Mouse (Mus musculus): ENCODE data around the gene Olfr912. TPM values are rescaled to one million over a fixed set of nuclear protein-coding genes. Genes with fewer than 3 reads are reported as not detected.

The Olfr912 gene
- not detected for total RNA-seq (2021)
- long read RNA-seq, experiment 1 = 0 reads
- long read RNA-seq, experiment 2 = 0 reads

GRCm38 (mm10) chr9:38579878-38580277 is at the start of gene Olfr912:
Gene Olfr912, plus strand, starts transcription at chr9:38580178.
- H3K27ac ChIP-seq = no peak within 1 kb of the TSS
- DNase-seq = no peak
- no peak for TF ChIP-seq CTCF (IDR thresholded peaks at IDR 0.05)
- intact Hi-C loops (cut with DNase I) = no loop called here
- H3K4me3 ChIP-seq = no peak within 1 kb of the TSS

- Histone ChIP-seq H3K4me3 (no peak within 1 kb of the TSS), H3K27ac (no peak within 1 kb of the TSS)
- intact Hi-C loops (cut with DNase I) = no loop called here
- TF ChIP-seq CTCF (IDR thresholded peaks at IDR 0.05) = no peak
- DNase-seq = no peak
Measured at GRCm38 (mm10) chr9:38537549-38537948, 42.4 kb upstream of the Olfr912 start, which contains the start of gene Olfr910. Gene Olfr910, plus strand, starts transcription at chr9:38537849.

- no peak for DNase-seq
- Histone ChIP-seq H3K27ac (no peak overlapping the region), H3K4me3 (no peak overlapping the region)
- intact Hi-C loops (cut with DNase I) = no loop called here
- no peak for TF ChIP-seq CTCF (IDR thresholded peaks at IDR 0.05)
Measured at GRCm38 (mm10) chr9:38591056-38591455, 11.1 kb downstream of the Olfr912 start.

GRCm38 (mm10) chr9:38592459-38592858 is 12.5 kb downstream of the Olfr912 start, which contains the start of gene Olfr913:
Gene Olfr913, plus strand, starts transcription at chr9:38592759.
- intact Hi-C loops (cut with DNase I) = no loop called here
- Histone ChIP-seq H3K4me3 (no peak within 1 kb of the TSS), H3K27ac (no peak within 1 kb of the TSS)
- TF ChIP-seq CTCF (IDR thresholded peaks at IDR 0.05) = no peak
- DNase-seq = no peak

- DNase-seq = no peak
- TF ChIP-seq CTCF (IDR thresholded peaks at IDR 0.05) = no peak
- intact Hi-C loops (cut with DNase I) = no loop called here
- Histone ChIP-seq H3K4me3 (no peak within 1 kb of the TSS), H3K27ac (no peak within 1 kb of the TSS)
Measured at GRCm38 (mm10) chr9:38604802-38605201, 24.8 kb downstream of the Olfr912 start, which contains the start of gene Olfr914. Gene Olfr914, plus strand, starts transcription at chr9:38605102.

GRCm38 (mm10) chr9:38632406-38632805 is 52.4 kb downstream of the Olfr912 start:
- Histone ChIP-seq H3K4me3 (no peak overlapping the region), H3K27ac (no peak overlapping the region)
- DNase-seq = no peak
- intact Hi-C loops (cut with DNase I) = no loop called here
- no peak for TF ChIP-seq CTCF (IDR thresholded peaks at IDR 0.05)

Other genes starting within 250 kb of the Olfr912 start
- not detected for gene Olfr898, start 231.8 kb upstream of the Olfr912 start, total RNA-seq (2021)
- not detected for gene Olfr250, start 213.3 kb upstream of the Olfr912 start, total RNA-seq (2021)
- not detected for gene Olfr251, start 203.1 kb upstream of the Olfr912 start, total RNA-seq (2021)
- gene Olfr147, start 178.5 kb upstream of the Olfr912 start, total RNA-seq (2021) = not detected
- gene Olfr901, start 150.7 kb upstream of the Olfr912 start, total RNA-seq (2021) = not detected
- not detected for gene Olfr902, start 132.5 kb upstream of the Olfr912 start, total RNA-seq (2021)
- not detected for gene Olfr904, start 117.0 kb upstream of the Olfr912 start, total RNA-seq (2021)
- not detected for gene Olfr905, start 109.1 kb upstream of the Olfr912 start, total RNA-seq (2021)
- gene Olfr906, start 93.1 kb upstream of the Olfr912 start, total RNA-seq (2021) = not detected
- gene Olfr907, start 84.4 kb upstream of the Olfr912 start, total RNA-seq (2021) = not detected
- not detected for gene Olfr911-ps1, start 58.6 kb upstream of the Olfr912 start, total RNA-seq (2021)
- gene Olfr910, start 42.3 kb upstream of the Olfr912 start, total RNA-seq (2021) = not detected
- not detected for gene Olfr913, start 12.6 kb downstream of the Olfr912 start, total RNA-seq (2021)
- gene Olfr914, start 24.9 kb downstream of the Olfr912 start, total RNA-seq (2021) = not detected
- gene Olfr916, start 79.7 kb downstream of the Olfr912 start, total RNA-seq (2021) = not detected
- gene Olfr917, start 85.7 kb downstream of the Olfr912 start, total RNA-seq (2021) = not detected
- not detected for gene Olfr918, start 94.4 kb downstream of the Olfr912 start, total RNA-seq (2021)
- not detected for gene Olfr919, start 123.5 kb downstream of the Olfr912 start, total RNA-seq (2021)
- 10 to 100 TPM; 11.0 to 12.4 TPM for gene Vwa5a, start 138.1 kb downstream of the Olfr912 start, total RNA-seq (2021)
- gene Olfr920, start 172.1 kb downstream of the Olfr912 start, total RNA-seq (2021) = under 1 TPM in 1 of 2 experiments, not detected in 1; 0.06 TPM
- gene Olfr921, start 192.9 kb downstream of the Olfr912 start, total RNA-seq (2021) = not detected
- not detected for gene Olfr922, start 234.4 kb downstream of the Olfr912 start, total RNA-seq (2021)
- not detected for gene Olfr923, start 246.4 kb downstream of the Olfr912 start, total RNA-seq (2021)